Mouse (Mus musculus) small intestine, adult 2 months (tissue): ENCODE results near the gene Hivep2.

Experiments
- CTCF ChIP-seq: fragments of 200-500 bp; IDR thresholded peaks from 2 replicates; pipeline ENCODE4 v1.5.1; 2012; ENCODE audit warnings: low read depth, mild to moderate bottlenecking, control low read depth, inconsistent platforms, low read length, moderate library complexity, mixed read lengths; ENCODE audit not compliant: insufficient replicate concordance, insufficient read length; ENCODE audit errors: extremely low read depth
- POLR2A ChIP-seq: fragments of 200-500 bp; IDR thresholded peaks from 2 replicates; pipeline ENCODE4 v1.6.1; 2012; ENCODE audit warnings: low read depth, mild to moderate bottlenecking, control low read depth, inconsistent platforms, low read length, moderate library complexity

DNA sequence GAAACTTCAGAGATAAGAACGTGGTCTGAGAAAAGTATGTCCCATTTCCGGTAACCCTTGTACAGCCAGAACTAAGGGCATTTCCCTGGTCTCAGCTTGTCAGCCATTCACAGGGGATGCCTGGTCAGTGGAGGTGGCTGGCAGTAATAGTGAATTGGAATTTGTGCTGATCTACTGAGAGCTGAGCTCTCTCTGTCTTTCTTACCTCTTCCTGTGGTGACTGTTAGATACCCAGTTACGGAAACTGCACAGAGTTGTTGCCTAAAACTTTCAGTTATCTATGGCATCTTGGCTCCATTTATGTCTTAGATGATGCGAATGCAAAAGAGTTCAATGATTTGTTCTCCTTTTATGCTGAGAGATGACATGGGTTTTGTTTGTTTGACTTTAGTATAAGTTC lies 150.0 kb downstream of the Hivep2 start:
- no peak for TF ChIP-seq POLR2A
- TF ChIP-seq CTCF: no peak
